Mouse (Mus musculus) embryo, embryonic 11.5 days (tissue): ENCODE results near the gene Sptbn4.

ENCODE experiments used
- DNase-seq: peaks from one replicate; pipeline ENCODE4 v3.0.0-alpha.2; 2012; ENCODE audit warnings: low read depth, low spot score

The Sptbn4 gene

GRCm38 (mm10) chr7:27433794-27434193 is 13.7 kb downstream of the Sptbn4 start:
- DNase-seq: no peak

- no peak for DNase-seq
Measured at GRCm38 (mm10) chr7:27433349-27433748, 14.1 kb downstream of the Sptbn4 start.

GRCm38 (mm10) chr7:27429135-27429534 is 18.4 kb downstream of the Sptbn4 start:
- no peak for DNase-seq

GRCm38 (mm10) chr7:27428002-27428401 is 19.5 kb downstream of the Sptbn4 start:
- no peak for DNase-seq

- DNase-seq: no peak
Measured at GRCm38 (mm10) chr7:27427387-27427786, 20.1 kb downstream of the Sptbn4 start.

GRCm38 (mm10) chr7:27423556-27424326 is 23.7 kb downstream of the Sptbn4 start:
- DNase-seq: no peak

GRCm38 (mm10) chr7:27419101-27419500 is 28.4 kb downstream of the Sptbn4 start:
- no peak for DNase-seq

- no peak for DNase-seq
Measured at GRCm38 (mm10) chr7:27417151-27417550, 30.3 kb downstream of the Sptbn4 start.

- DNase-seq: peak; percentile 67
Measured at GRCm38 (mm10) chr7:27408379-27409176, 38.9 kb downstream of the Sptbn4 start.

GRCm38 (mm10) chr7:27407816-27408215 is 39.7 kb downstream of the Sptbn4 start:
- no peak for DNase-seq

GRCm38 (mm10) chr7:27406481-27406880 is 41.0 kb downstream of the Sptbn4 start:
- DNase-seq: no peak

- DNase-seq: no peak
Measured at GRCm38 (mm10) chr7:27404203-27404942, 43.1 kb downstream of the Sptbn4 start.

GRCm38 (mm10) chr7:27402675-27403074 is 44.8 kb downstream of the Sptbn4 start:
- DNase-seq: no peak

- no peak for DNase-seq
Measured at GRCm38 (mm10) chr7:27400545-27400944, 46.9 kb downstream of the Sptbn4 start.

GRCm38 (mm10) chr7:27397048-27397949 is 50.2 kb downstream of the Sptbn4 start:
- no peak for DNase-seq

- DNase-seq: no peak
Measured at GRCm38 (mm10) chr7:27396184-27397047, 51.1 kb downstream of the Sptbn4 start.

- DNase-seq: no peak
Measured at GRCm38 (mm10) chr7:27395521-27396183, 51.8 kb downstream of the Sptbn4 start.

- no peak for DNase-seq
Measured at GRCm38 (mm10) chr7:27391416-27391815, 56.1 kb downstream of the Sptbn4 start.

- no peak for DNase-seq
Measured at GRCm38 (mm10) chr7:27389213-27389612, 58.3 kb downstream of the Sptbn4 start.

- DNase-seq: no peak
Measured at GRCm38 (mm10) chr7:27384731-27385130, 62.8 kb downstream of the Sptbn4 start.
